Mouse (Mus musculus) small intestine, adult 2 months (tissue): ENCODE measurements around the gene Cpe. TPM values are rescaled to one million over a fixed set of nuclear protein-coding genes. Genes with fewer than 3 reads are reported as not detected.
A peak's percentile ranks its signal among the peaks of the same experiment; 100 is the strongest.

Experiments
- H3K27ac ChIP-seq: fragments of 200-500 bp; 2 replicates; pipeline ENCODE4 v1.5.1; 2012; ENCODE audit warnings: low read depth, low read length, control low read depth, inconsistent platforms; ENCODE audit not compliant: insufficient read depth
- H3K27me3 ChIP-seq: fragments of 200-500 bp; 2 replicates; pipeline ENCODE4 v1.6.1; 2012; ENCODE audit warnings: mild to moderate bottlenecking, moderate library complexity, low read length, inconsistent platforms; ENCODE audit not compliant: control insufficient read depth, insufficient read depth
- H3K36me3 ChIP-seq: fragments of 200-500 bp; 2 replicates; pipeline ENCODE4 v1.6.1; 2012; ENCODE audit warnings: mild to moderate bottlenecking, low read length, control low read depth, inconsistent platforms; ENCODE audit not compliant: control insufficient read depth, insufficient read depth
- H3K4me1 ChIP-seq: fragments of 200-500 bp; 2 replicates; pipeline ENCODE4 v1.6.1; 2012; ENCODE audit warnings: low read length, inconsistent platforms, mixed read lengths; ENCODE audit not compliant: control insufficient read depth, insufficient read depth, insufficient read length
- H3K4me3 ChIP-seq: fragments of 200-500 bp; 2 replicates; pipeline ENCODE4 v1.5.1; 2012; ENCODE audit warnings: low read depth, mild to moderate bottlenecking, control low read depth, inconsistent platforms, low read length, moderate library complexity
- CTCF ChIP-seq: fragments of 200-500 bp; IDR thresholded peaks from 2 replicates; pipeline ENCODE4 v1.5.1; 2012; ENCODE audit warnings: low read depth, mild to moderate bottlenecking, control low read depth, inconsistent platforms, low read length, moderate library complexity, mixed read lengths; ENCODE audit not compliant: insufficient replicate concordance, insufficient read length; ENCODE audit errors: extremely low read depth
- POLR2A ChIP-seq: fragments of 200-500 bp; IDR thresholded peaks from 2 replicates; pipeline ENCODE4 v1.6.1; 2012; ENCODE audit warnings: low read depth, mild to moderate bottlenecking, control low read depth, inconsistent platforms, low read length, moderate library complexity
- WGBS: fragments of 180-500 bp; shearing (Covaris S2); methylation state at CpG from one replicate; pipeline ENCODE4 v1.1.7; 2018; 5-methylcytosine and 5-hydroxymethylcytosine counted together
- polyA plus RNA-seq: library from polyadenylated mRNA; depleted of rRNA; stranded (reverse); fragments of >200 nt; gene quantifications from 2 replicates; pipeline ENCODE4 v1.2.3, GENCODE M21; 2012

Cpe gene
- polyA plus RNA-seq, 1 experiment = 24.5 TPM

GRCm38 (mm10) chr8:64732596-64732995 lies 39.7 kb upstream of the Cpe start:
- WGBS = 5% methylated on average over 9 of the region's 9 CpGs
- no peaks in the 10 kb centered on the region for H3K27me3 ChIP-seq
- peaks cover 8% of the 10 kb centered on the region; the same call in 1 of the 2 replicates for H3K4me1 ChIP-seq
- peaks cover 15% of the 10 kb centered on the region for H3K36me3 ChIP-seq
- no peak overlapping the region for H3K27ac ChIP-seq
- peak overlapping the region; percentile 84; the same call in 1 of the 2 replicates for H3K4me3 ChIP-seq
- TF ChIP-seq POLR2A (no peak), CTCF (no peak)

GRCm38 (mm10) chr8:64728156-64728555 lies 35.3 kb upstream of the Cpe start:
- 68% methylated on average over 7 of the region's 7 CpGs for WGBS
- peaks cover 49% of the 10 kb centered on the region for H3K36me3 ChIP-seq
- H3K4me1 ChIP-seq = peaks cover 3% of the 10 kb centered on the region; the same call in 1 of the 2 replicates
- no peak for TF ChIP-seq POLR2A
- TF ChIP-seq CTCF = no peak
- H3K4me3 ChIP-seq = no peak overlapping the region
- no peaks in the 10 kb centered on the region for H3K27me3 ChIP-seq
- H3K27ac ChIP-seq = no peak overlapping the region

GRCm38 (mm10) chr8:64726190-64726695 lies 33.4 kb upstream of the Cpe start:
- WGBS = 65% methylated on average over 4 of the region's 4 CpGs

GRCm38 (mm10) chr8:64723206-64723605 lies 30.4 kb upstream of the Cpe start:
- H3K27me3 ChIP-seq = no peaks in the 10 kb centered on the region
- peaks cover 69% of the 10 kb centered on the region for H3K36me3 ChIP-seq
- H3K4me3 ChIP-seq = no peak overlapping the region
- H3K4me1 ChIP-seq = peaks cover 2% of the 10 kb centered on the region; the same call in 1 of the 2 replicates
- TF ChIP-seq POLR2A (no peak), CTCF (no peak)
- 90% methylated on average over 2 of the region's 2 CpGs for WGBS
- H3K27ac ChIP-seq = no peak overlapping the region

More at GRCm38 (mm10) chr8:64726190-64726695, 33.4 kb upstream of the Cpe start:
- TF ChIP-seq POLR2A = no peak
- no peak for TF ChIP-seq CTCF
- Histone ChIP-seq H3K27ac (no peak overlapping the region), H3K36me3 (peaks cover 58% of the 10 kb centered on the region), H3K27me3 (no peaks in the 10 kb centered on the region), H3K4me3 (no peak overlapping the region), H3K4me1 (peaks cover 3% of the 10 kb centered on the region; the same call in 1 of the 2 replicates)

GRCm38 (mm10) chr8:64717868-64718267 lies 25.0 kb upstream of the Cpe start:
- Histone ChIP-seq H3K27me3 (no peaks in the 10 kb centered on the region), H3K4me3 (no peak overlapping the region), H3K4me1 (no peaks in the 10 kb centered on the region), H3K36me3 (peaks cover 48% of the 10 kb centered on the region), H3K27ac (no peak overlapping the region)
- WGBS = 92% methylated on average over 7 of the region's 7 CpGs
- no peak for TF ChIP-seq CTCF
- no peak for TF ChIP-seq POLR2A

GRCm38 (mm10) chr8:64712499-64712898 lies 19.6 kb upstream of the Cpe start:
- no peak overlapping the region for H3K27ac ChIP-seq
- H3K36me3 ChIP-seq = peaks cover 10% of the 10 kb centered on the region
- H3K4me3 ChIP-seq = no peak overlapping the region
- no peaks in the 10 kb centered on the region for H3K4me1 ChIP-seq
- WGBS = 84% methylated on average over 7 of the region's 7 CpGs
- no peaks in the 10 kb centered on the region for H3K27me3 ChIP-seq
- TF ChIP-seq CTCF (no peak), POLR2A (no peak)

GRCm38 (mm10) chr8:64711544-64711943 lies 18.7 kb upstream of the Cpe start:
- Histone ChIP-seq H3K36me3 (peaks cover 2% of the 10 kb centered on the region; the same call in 1 of the 2 replicates), H3K4me1 (no peaks in the 10 kb centered on the region), H3K27ac (no peak overlapping the region), H3K4me3 (no peak overlapping the region), H3K27me3 (no peaks in the 10 kb centered on the region)
- 10% methylated on average over 1 of the region's 1 CpGs for WGBS
- no peak for TF ChIP-seq CTCF
- no peak for TF ChIP-seq POLR2A
